ENCODE assay signal across 16 mouse cellular contexts in the genomic region with DNA sequence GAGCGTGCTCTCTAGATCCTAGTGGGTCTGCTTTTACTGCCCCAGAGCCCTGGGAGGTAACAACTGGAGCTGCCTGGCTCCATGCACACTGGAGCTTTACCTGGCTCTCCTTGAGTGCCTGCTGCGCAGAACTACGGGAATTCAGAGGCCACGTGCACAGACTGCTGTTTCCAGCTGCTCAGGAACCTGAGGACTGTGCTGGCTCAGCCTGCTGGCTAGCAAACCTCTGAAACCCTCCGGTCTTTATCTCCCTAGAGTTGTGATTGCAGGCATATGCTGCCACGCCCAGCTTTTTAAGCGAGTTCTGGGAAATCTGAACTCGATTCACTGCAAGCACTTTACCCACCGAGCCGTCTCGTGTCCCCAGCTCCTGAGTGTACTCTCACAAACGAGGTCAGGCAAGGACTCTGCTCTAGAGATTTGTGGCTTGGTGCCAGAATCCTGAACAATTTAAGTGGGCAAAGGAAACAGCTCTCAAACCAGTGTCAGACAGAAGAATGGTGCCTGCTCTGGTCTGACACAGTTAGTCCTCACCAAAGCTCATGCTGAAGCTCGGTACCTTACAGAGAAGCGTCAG. TPM values are rescaled to one million over a fixed set of nuclear protein-coding genes. Genes with fewer than 3 reads are reported as not detected.
DNase-seq lines count a peak whose midpoint lies in the region; ATAC-seq lines count a peak whose summit lies in the region.
"Had no signal": no experiment of that assay in that cellular context is flagged by ENCODE, and none has a peak within 500 bp of the region (broad histone marks: within the 10 kb centered on the region; RNA-seq: fewer than 3 reads in every experiment).

No protein-coding gene starts in this region.

- H3K9ac ChIP-seq in embryonic facial prominence, embryonic 14.5 days (ENCODE audit: low read depth, low read length), result no peak overlapping the region
- H3K9ac ChIP-seq: embryonic facial prominence, embryonic 13.5 days; hindbrain, embryonic 13.5 days; limb, embryonic 13.5 days had no signal

- H3K36me3 ChIP-seq in embryonic facial prominence, embryonic 14.5 days (ENCODE audit: control insufficient read depth, insufficient read depth, low read length), result no peaks in the 10 kb centered on the region
- H3K36me3 ChIP-seq in embryonic facial prominence, embryonic 10.5 days (replicated peaks), result no peaks in the 10 kb centered on the region
- H3K36me3 ChIP-seq: embryonic facial prominence, embryonic 13.5 days; hindbrain, embryonic 13.5 days; limb, embryonic 13.5 days had no signal

- intact Hi-C loops in left cerebral cortex, postnatal 10 days (cut with DNase I), result no loop called here

- H3K4me2 ChIP-seq in embryonic facial prominence, embryonic 14.5 days (ENCODE audit: low read depth, low read length), result no peak overlapping the region
- H3K4me2 ChIP-seq: embryonic facial prominence, embryonic 13.5 days; hindbrain, embryonic 13.5 days; limb, embryonic 13.5 days had no signal

- no peaks in the 10 kb centered on the region for H3K9me3 ChIP-seq in embryonic facial prominence, embryonic 14.5 days (ENCODE audit: control insufficient read depth, low read length)
- no peaks in the 10 kb centered on the region for H3K9me3 ChIP-seq in embryonic facial prominence, embryonic 10.5 days
- H3K9me3 ChIP-seq: embryonic facial prominence, embryonic 13.5 days; hindbrain, embryonic 13.5 days; limb, embryonic 13.5 days had no signal

- WGBS in embryonic facial prominence, embryonic 14.5 days, result 61% methylated on average over 14 of the region's 14 CpGs
- 81% methylated on average over 14 of the region's 14 CpGs for WGBS in embryonic facial prominence, embryonic 10.5 days

- DNase-seq in embryonic facial prominence, embryonic 14.5 days (ENCODE audit: low spot score), result peak; percentile 10
- DNase-seq in embryonic facial prominence, embryonic 10.5 days (ENCODE audit: low spot score), result no peak
- peak; percentile 9 to 15 for DNase-seq in left cerebral cortex, postnatal 10 days (ENCODE audit: extremely low spot score in 1 of 2, low spot score in 2 of 2)
- DNase-seq in left cerebral cortex, adult 11 months (ENCODE audit: low spot score), result no peak
- peak; percentile 55 for DNase-seq in heart, postnatal 4 days
- peak; percentile 32 to 33 for DNase-seq in lung, postnatal 4 days
- no peak for DNase-seq in layer of hippocampus, adult 9-11 months
- DNase-seq: cerebellum, adult 9-10 months; thymus, adult 18-20 months had no signal

- H3K4me1 ChIP-seq in embryonic facial prominence, embryonic 14.5 days (ENCODE audit: control insufficient read depth, insufficient read depth, low read length), result no peaks in the 10 kb centered on the region
- no peaks in the 10 kb centered on the region for H3K4me1 ChIP-seq in embryonic facial prominence, embryonic 10.5 days
- H3K4me1 ChIP-seq: embryonic facial prominence, embryonic 13.5 days; hindbrain, embryonic 13.5 days; limb, embryonic 13.5 days had no signal

- no peak overlapping the region for H3K4me3 ChIP-seq in embryonic facial prominence, embryonic 14.5 days (ENCODE audit: low read depth, low read length)
- H3K4me3 ChIP-seq in embryonic facial prominence, embryonic 10.5 days, result no peak overlapping the region
- H3K4me3 ChIP-seq: embryonic facial prominence, embryonic 13.5 days; hindbrain, embryonic 13.5 days; limb, embryonic 13.5 days had no signal

- H3K27ac ChIP-seq in embryonic facial prominence, embryonic 14.5 days (replicated peaks; ENCODE audit: low read depth, low read length), result no peak overlapping the region
- H3K27ac ChIP-seq in embryonic facial prominence, embryonic 10.5 days (replicated peaks), result no peak overlapping the region
- H3K27ac ChIP-seq: embryonic facial prominence, embryonic 13.5 days; hindbrain, embryonic 13.5 days; limb, embryonic 13.5 days; macrophage had no signal

- peaks cover 11% of the 10 kb centered on the region; the same call in 1 of the 2 replicates for H3K27me3 ChIP-seq in embryonic facial prominence, embryonic 14.5 days (replicated peaks; ENCODE audit: control insufficient read depth, insufficient read depth, low read length)
- H3K27me3 ChIP-seq in embryonic facial prominence, embryonic 10.5 days (replicated peaks; ENCODE audit: low read depth, poor library complexity, severe bottlenecking), result peaks cover 66% of the 10 kb centered on the region

- ATAC-seq in embryonic facial prominence, embryonic 14.5 days (ENCODE audit: low read depth), result no peak
- no peak for ATAC-seq in megakaryocyte-erythroid progenitor cell, adult 5-6 weeks (replicated peaks; ENCODE audit: low FRiP score, low TSS enrichment, poor library complexity, severe bottlenecking)

RNA-seq across cellular contexts. Expression of a gene that starts 10.7 kb away (rescaled TPM):
- not detected in 2 replicates for polyA plus RNA-seq in embryonic facial prominence, embryonic 14.5 days (2014; fragmentation: Nextera tagmentation; extraction: Ambion mirVana)
- polyA plus RNA-seq in embryonic facial prominence, embryonic 10.5 days (2016; fragmentation: Nextera tagmentation; extraction: Ambion mirVana), result not detected in 2 replicates
- not detected for total RNA-seq in left cerebral cortex, postnatal 10 days (2021)
- not detected for total RNA-seq in heart, postnatal 4 days (2021)
- total RNA-seq in megakaryocyte-erythroid progenitor cell, adult 5-6 weeks (2014; fragmentation: Nextera tagmentation), result not detected in 2 replicates
- not detected in 2 replicates for total RNA-seq in megakaryocyte-erythroid progenitor cell, adult 5-6 weeks (2017)
- polyA plus RNA-seq: C2C12; embryonic facial prominence, embryonic 13.5 days; hindbrain, embryonic 13.5 days; limb, embryonic 13.5 days; macrophage; spleen, adult 2 months had no signal

RNA-seq across cellular contexts. Expression of a gene that starts 13.8 kb away (rescaled TPM):
- polyA plus RNA-seq in embryonic facial prominence, embryonic 14.5 days (2014; fragmentation: Nextera tagmentation; extraction: Ambion mirVana), result not detected in 2 replicates
- not detected in 2 replicates for polyA plus RNA-seq in embryonic facial prominence, embryonic 10.5 days (2016; fragmentation: Nextera tagmentation; extraction: Ambion mirVana)
- not detected for total RNA-seq in left cerebral cortex, postnatal 10 days (2021)
- total RNA-seq in heart, postnatal 4 days (2021), result not detected
- total RNA-seq in megakaryocyte-erythroid progenitor cell, adult 5-6 weeks (2014; fragmentation: Nextera tagmentation), result not detected in 2 replicates
- not detected in 2 replicates for total RNA-seq in megakaryocyte-erythroid progenitor cell, adult 5-6 weeks (2017)
- polyA plus RNA-seq: C2C12; embryonic facial prominence, embryonic 13.5 days; hindbrain, embryonic 13.5 days; limb, embryonic 13.5 days; macrophage; spleen, adult 2 months had no signal

RNA-seq across cellular contexts. Expression of a gene that starts 17.1 kb away (rescaled TPM):
- not detected in 2 replicates for polyA plus RNA-seq in embryonic facial prominence, embryonic 14.5 days (2014; fragmentation: Nextera tagmentation; extraction: Ambion mirVana)
- polyA plus RNA-seq in embryonic facial prominence, embryonic 10.5 days (2016; fragmentation: Nextera tagmentation; extraction: Ambion mirVana), result not detected in 2 replicates
- total RNA-seq in left cerebral cortex, postnatal 10 days (2021), result not detected
- total RNA-seq in heart, postnatal 4 days (2021), result not detected
- not detected in 2 replicates for total RNA-seq in megakaryocyte-erythroid progenitor cell, adult 5-6 weeks (2014; fragmentation: Nextera tagmentation)
- total RNA-seq in megakaryocyte-erythroid progenitor cell, adult 5-6 weeks (2017), result not detected in 2 replicates
- polyA plus RNA-seq: C2C12; embryonic facial prominence, embryonic 13.5 days; hindbrain, embryonic 13.5 days; limb, embryonic 13.5 days; macrophage; spleen, adult 2 months had no signal

RNA-seq across cellular contexts. Expression of a gene that starts 20.2 kb away (rescaled TPM):
- polyA plus RNA-seq in embryonic facial prominence, embryonic 14.5 days (2014; fragmentation: Nextera tagmentation; extraction: Ambion mirVana), result not detected in 2 replicates
- polyA plus RNA-seq in embryonic facial prominence, embryonic 10.5 days (2016; fragmentation: Nextera tagmentation; extraction: Ambion mirVana), result not detected in 2 replicates
- total RNA-seq in left cerebral cortex, postnatal 10 days (2021), result not detected
- total RNA-seq in heart, postnatal 4 days (2021), result not detected
- total RNA-seq in megakaryocyte-erythroid progenitor cell, adult 5-6 weeks (2014; fragmentation: Nextera tagmentation), result not detected in 2 replicates
- not detected in 2 replicates for total RNA-seq in megakaryocyte-erythroid progenitor cell, adult 5-6 weeks (2017)
- polyA plus RNA-seq: C2C12; embryonic facial prominence, embryonic 13.5 days; hindbrain, embryonic 13.5 days; limb, embryonic 13.5 days; macrophage; spleen, adult 2 months had no signal

RNA-seq across cellular contexts. Expression of a gene that starts 23.3 kb away (rescaled TPM):
- polyA plus RNA-seq in embryonic facial prominence, embryonic 14.5 days (2014; fragmentation: Nextera tagmentation; extraction: Ambion mirVana), result not detected in 2 replicates
- polyA plus RNA-seq in embryonic facial prominence, embryonic 10.5 days (2016; fragmentation: Nextera tagmentation; extraction: Ambion mirVana), result not detected in 2 replicates
- total RNA-seq in left cerebral cortex, postnatal 10 days (2021), result not detected
- not detected for total RNA-seq in heart, postnatal 4 days (2021)
- total RNA-seq in megakaryocyte-erythroid progenitor cell, adult 5-6 weeks (2014; fragmentation: Nextera tagmentation), result not detected in 2 replicates
- not detected in 2 replicates for total RNA-seq in megakaryocyte-erythroid progenitor cell, adult 5-6 weeks (2017)
- polyA plus RNA-seq: C2C12; embryonic facial prominence, embryonic 13.5 days; hindbrain, embryonic 13.5 days; limb, embryonic 13.5 days; macrophage; spleen, adult 2 months had no signal

Comparison
In these comparisons a context has a peak if more than half of its experiments do, and no peak if none do; other contexts are left out.
1. DNase-seq: peak in embryonic facial prominence, embryonic 14.5 days (single experiment), left cerebral cortex, postnatal 10 days (2 of 2), heart, postnatal 4 days (single experiment) and lung, postnatal 4 days (2 of 2); none in embryonic facial prominence, embryonic 10.5 days (single experiment), left cerebral cortex, adult 11 months (single experiment) and layer of hippocampus, adult 9-11 months (single experiment).